Mouse (Mus musculus) frontal cortex, postnatal 14 days (tissue): Measurements from ENCODE around the gene Ms4a18.

Experiments
- DNase-seq, 2 experiments: peaks; one replicate each; pipeline ENCODE4 v3.0.0; 2022; ENCODE audit warnings: low spot score in 2 of 2

Gene Ms4a18

DNA sequence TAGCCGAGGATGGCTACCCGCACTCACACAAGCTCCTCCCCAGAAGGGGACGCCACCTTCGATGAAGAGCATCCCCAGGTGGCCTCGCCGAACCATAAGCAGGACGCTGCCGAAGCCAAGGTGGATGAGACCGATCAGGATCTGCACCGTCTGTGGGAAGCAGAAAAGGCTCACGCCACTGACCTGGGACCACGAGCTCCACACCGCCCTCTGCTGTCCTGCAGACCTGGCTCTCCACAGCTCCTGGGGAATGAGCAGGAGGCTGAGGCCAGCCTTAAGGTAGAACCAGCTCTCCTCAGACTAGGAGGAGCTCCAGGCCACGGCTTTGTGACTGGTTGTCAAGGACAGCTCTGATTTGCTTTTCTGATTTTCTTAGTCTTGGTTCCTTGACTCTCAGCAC, 34.7 kb downstream of the Ms4a18 start:
- DNase-seq, result no peak

DNA sequence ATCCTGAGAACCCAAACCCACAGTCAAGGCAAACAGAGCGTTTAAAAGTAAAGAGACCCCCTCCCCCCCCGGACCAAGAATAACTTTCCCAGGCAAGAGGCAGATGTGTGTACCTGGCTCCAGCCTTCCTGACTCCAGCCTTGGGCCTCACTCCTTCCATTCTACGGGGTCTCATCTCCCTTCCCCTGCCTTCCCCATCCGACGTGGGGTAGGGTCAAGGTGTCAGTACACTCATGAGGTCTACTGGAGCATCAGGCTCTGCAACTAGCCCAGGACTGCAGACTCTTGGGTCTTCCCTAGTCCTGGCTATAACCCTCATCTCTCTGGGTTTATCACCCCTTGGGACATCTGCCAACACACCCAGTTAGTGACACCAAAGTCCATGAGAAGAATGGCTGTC, 37.6 kb downstream of the Ms4a18 start:
- DNase-seq, result no peak

DNA sequence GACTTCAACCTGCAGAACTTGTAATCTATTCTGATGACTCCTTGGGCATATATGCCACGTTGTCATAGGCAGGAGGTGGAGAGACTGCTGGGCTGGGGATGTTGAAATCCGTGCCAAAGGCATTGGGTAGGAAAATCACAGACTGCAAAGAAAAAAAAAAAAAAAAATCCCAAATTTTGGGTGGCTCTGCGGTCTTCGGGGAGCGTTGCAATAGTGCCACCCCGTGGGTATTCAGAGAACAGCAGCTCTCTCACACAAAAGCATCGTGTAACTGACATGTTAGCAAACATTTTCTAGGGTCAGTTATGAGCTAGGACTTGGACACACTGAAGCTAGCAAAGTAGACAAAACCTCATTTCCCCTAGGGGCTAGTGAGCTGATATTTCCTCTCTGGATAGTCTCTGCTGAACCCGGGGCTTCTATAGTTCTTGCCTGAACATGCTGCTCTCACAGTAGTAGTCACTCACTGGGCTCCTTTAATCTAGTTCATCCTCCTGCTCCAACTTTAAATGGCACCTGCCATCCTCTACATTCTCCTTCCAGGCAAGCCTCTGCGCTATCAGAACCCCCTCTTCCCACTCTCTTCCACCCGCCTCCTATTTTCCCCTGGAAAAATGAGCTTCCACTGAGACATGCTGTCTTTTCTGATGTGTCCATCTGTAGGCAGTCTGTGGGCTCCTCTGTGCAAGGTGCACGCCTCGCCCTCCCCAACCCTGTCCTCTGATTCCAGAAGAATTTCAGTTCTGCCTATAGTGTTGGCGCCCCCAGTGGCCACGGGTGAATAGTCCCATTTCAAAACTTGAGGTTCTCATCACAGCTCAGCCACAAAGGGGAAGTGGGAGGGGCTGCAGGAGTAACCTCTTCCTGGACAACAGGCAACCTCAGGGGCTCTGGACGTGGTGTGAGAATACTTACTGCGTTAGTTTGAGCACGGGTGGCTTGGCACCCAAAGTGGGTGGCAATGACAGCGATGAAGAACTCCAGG, 38.4 kb downstream of the Ms4a18 start:
- peak; percentile 60 to 71 for DNase-seq

DNA sequence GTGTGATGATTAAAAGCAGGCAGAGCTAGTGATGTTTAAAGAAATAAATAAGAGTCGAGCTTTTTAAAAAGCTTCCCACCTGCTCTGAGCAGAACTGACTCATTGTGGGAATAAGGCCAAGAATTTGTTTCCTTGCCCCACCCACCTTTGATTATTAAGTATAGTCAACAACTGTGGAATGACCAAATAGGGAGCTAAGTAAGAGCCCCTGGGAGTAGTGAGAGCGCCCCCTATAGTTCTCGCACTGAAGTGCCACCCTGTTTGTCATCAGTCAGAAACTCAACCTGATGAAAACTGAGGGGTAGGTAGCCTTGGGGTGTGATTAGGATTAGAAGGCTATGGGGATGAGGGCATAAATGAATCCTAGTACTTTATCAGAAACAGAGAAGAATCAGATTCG, 41.5 kb downstream of the Ms4a18 start:
- DNase-seq, result no peak

DNA sequence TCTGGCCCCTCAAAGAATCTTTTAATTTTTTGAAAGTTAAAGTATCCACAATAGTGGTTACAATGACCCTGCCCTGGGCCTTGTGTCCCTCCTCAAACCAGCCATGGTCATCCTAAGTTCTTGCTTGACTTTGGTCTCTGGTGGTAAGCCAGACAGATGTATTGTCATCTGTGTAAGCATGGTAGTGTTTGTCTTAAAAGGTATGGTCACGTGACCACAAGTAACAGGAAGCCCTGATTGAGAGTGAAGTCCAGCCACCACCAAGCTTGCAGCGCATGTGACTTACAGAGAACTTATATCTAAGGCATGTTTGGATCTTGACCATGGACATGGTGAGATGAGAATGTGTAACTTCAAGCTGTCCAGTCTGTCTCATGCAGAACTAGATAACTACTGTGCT, 42.6 kb downstream of the Ms4a18 start:
- DNase-seq, result no peak

DNA sequence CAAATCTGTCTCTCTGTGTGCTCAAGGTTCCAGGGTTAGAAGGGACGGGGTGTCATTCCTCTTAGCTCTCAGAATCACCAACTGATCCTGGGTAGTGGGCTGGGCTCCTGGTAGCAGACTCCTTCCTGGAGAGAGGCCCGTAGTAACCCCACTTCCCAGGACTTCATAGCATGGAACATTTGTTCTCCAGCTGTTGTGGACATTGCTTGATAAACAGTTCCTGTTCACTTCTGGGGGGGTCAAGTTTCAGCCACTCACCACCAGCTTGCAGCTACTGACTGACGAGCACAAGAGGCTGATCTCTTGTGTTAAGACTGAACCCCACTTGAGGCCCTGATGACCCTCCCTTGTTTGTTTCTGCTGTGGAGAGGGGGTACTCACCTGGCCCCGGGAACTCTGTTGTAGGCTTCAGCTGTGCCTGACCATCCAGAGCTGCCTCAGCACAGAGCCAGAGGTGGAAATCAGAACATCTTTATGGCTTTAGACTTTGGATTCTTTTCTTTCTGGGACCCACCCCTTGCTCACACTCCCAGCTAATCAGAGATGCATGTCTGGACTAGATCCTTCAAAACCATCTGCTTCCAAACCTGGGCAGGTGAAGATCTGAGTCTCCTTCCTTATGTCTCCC, 43.5 kb downstream of the Ms4a18 start, which contains the start of gene Ms4a10:
Ms4a10 (minus strand) TSS at position 433 of the 628 bp plus-strand sequence.
- DNase-seq, result no peak

DNA sequence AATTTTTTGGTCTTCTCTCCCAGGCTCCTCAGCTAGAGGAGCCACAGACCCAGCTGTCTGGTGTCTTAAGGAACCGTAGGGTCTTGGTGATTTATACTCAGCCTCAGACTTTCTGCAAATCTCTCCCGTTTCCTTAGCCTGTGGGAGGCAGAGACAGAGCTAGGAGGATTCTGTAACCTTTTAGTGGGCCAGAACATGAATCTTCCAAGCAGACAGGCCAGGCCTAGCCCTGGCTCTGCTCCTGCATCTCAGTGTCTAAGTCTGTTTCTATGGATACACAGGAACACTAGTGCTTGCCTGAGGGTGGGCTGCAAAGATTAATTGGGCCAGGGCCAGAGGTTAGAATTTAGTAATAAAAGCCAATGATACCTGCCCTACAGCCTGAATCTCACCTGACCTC, 44.6 kb downstream of the Ms4a18 start:
- no peak for DNase-seq

DNA sequence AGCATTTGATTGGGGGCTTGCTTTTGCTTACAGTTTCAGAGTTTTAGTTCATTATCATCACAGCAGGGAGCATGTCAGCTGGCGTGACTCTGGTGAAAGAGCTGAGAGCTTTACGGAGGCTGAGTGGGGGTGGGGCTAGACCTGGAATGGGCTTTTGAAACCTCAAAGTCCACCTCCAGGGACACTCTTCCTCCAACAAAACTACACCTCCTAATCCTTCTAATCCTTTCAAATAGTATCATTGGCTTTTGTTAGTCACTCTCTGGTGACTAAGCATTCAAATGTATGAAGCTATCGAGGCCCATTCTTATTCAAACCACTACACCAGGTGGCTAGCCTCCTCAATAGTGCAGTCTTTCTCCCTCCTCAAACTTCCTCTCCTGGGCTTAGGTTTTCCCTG, 45.2 kb downstream of the Ms4a18 start:
- no peak for DNase-seq

DNA sequence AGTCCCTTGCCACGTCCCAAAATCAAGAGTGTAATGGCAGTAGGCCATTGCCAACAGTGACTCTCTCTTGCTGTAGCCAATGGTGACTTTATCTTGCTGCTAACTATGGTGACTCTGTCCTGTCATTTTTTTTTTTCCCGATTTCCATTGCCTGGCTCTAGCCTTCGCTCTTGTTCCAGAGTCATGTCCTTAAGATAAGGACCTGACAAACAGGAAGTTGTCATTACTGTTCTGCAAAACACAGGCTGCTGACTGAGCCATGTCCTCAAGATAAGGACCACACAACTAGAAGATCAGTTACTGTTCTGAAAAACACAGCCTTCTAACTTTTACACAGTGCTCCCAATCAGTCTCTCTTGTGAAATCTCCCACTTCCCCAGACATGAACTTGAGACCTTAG, 47.4 kb downstream of the Ms4a18 start:
- no peak for DNase-seq

DNA sequence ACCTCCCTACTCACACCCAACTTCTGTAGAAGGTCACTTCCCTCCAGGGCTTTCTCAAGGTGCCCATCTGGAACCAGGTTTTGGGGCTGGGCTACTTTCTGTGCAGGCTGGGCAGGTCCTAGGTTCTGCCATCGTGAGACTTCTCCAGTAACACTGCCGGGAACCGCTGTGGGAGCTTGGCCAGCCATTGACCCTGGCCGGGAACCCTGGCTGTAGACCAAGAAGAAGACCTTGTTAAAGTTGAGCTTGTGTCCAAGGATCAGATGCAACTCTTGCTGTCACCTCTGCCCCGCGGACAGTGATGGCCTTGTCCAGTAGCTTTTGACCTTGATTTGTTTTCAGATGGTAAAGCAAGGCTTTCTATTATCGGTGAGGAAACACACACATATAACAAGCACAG, 49.3 kb downstream of the Ms4a18 start:
- no peak for DNase-seq

DNA sequence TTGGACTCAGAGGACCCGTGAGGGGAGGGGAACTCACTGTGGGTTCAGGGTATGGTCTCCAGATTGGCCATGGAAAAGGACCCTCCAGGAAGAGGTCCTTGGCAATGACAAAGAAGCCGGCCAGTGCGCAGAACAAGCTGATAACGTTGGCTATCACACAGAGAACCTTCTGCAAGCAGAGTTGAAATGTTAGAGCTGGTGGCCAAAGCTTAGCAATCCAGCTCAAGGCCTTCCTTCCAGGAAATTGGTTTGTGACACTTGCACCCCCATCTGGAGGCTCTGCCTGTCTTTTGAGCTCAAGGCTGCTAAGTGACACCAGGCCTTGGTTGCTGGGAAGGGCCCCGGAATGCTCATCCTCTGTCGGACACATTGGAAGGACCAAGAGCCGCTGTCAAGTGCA, 52.1 kb downstream of the Ms4a18 start:
- DNase-seq, result no peak

DNA sequence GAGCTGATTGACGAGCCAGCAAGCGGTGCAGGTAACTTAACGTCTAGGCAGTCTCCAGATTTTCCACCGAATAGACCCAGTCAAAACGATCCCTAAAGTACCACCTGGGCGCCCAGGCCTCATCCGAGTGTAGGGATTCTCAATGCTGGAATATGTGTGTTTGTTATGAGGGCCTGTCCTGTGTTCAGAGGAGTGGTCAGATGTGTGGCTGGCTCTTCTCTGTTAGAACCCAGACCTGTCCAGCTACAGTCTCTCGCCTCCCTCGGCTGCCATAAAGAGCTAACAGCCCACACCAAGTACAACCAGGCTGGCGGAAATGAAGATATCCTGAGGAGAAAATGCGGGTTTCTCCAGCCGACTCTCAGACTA, 57.9 kb downstream of the Ms4a18 start:
- DNase-seq, result no peak

DNA sequence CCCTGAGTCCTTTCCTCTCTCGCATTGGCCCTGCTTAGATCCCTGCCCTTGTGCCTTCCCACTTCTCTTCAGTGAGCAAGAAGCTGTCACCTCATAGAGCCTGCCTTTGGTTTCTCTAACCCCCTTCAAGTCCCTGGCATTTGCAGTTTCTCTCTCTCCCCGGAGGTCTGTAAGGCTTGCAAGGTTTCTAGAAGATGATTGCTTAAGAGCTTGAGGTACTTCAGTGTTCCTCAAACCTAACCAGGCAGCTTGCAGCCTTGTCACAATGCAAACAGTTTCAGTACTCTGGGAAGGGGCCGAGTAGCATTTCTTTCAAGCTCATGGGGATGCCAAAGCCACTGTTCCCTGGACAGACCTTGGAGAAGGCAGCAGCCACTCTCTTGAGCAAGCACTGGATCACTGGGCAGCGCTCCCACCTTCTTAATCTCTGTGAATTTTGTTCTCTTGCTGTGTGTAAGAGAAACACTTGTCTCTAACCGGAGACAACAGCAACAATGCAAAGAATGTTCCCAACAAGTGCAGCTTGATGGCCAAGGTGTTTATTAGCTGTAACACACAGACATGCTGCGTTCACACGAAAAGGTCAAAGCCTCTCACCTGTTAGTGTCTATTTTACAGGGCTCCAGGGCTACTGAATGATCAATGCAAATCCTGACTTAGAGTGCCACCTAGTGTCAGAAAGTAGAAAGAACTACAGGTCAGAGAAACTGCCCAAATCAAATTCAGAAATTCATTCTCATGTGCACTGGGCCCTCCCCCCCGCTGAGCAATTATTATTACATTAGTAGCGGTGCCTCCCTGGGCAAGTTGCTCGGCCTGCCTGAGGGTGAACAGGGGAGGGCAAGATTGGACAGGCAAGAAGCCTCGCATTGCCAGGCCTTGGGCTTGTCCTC, 58.5 kb downstream of the Ms4a18 start:
- DNase-seq, result no peak

DNA sequence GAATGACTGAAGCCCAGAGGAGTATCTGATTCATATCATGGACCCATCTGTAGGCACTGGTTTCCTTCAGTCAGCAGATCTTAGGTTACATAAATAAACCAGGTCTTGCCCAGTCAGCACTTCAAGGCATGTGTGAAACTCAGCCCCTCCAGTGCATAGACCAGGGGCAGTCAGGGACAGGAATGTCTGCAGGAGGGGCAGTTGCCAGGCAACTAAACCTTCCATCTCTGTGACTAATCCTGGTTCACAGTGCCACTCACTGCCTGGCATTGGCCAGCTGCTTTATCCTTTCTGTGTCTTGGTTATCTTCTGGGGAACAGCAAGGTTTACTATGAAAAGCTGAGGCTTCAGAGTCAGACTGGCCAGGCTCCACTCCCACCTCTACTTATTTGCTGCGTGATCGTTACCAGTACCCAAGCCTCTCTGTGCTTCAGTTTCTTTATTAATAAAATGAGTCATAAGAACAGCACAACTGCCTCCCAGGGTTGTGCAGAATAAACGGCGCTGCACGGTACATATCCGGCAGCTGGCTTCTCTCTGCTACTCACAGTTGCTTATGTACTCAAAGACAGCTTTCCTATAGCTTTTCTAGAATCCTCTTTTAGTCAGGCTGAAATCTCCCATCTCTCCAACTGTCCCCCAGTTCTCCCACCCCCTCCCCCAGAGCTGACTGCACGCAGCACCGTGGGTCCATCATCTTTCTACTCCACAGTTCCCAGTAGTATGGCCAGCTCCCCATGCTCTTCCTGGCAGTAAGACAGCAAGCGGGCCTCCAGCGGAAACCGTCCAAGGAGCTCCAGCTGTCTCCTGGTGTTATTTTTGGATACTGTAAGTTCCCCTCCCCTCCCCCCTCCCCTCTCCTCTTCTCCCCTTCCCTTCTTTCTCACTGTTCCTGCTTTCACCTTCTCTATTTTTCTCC, 65.6 kb downstream of the Ms4a18 start:
- DNase-seq, result peak in 1 of 2 experiments; percentile 39

DNA sequence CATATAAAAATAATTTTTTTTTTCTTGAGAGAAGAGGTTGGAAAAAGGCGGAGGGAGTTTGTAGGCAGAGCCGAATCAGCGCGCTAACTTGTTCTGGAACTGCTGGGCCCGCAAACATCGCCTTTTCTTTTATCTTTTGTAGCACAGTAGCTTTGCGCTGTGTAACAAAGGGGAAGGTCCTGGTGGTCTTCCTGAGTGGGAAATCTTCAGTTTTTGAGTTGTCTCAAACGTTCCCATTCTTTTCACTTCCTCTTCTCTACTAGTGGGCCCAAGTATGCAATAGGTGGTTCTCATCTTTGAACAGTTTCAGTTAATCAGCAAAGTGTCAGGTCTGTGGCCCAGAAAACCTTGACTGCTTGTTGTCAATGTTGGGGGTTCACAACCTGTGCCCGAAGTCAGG, 68.3 kb downstream of the Ms4a18 start:
- DNase-seq, result no peak

DNA sequence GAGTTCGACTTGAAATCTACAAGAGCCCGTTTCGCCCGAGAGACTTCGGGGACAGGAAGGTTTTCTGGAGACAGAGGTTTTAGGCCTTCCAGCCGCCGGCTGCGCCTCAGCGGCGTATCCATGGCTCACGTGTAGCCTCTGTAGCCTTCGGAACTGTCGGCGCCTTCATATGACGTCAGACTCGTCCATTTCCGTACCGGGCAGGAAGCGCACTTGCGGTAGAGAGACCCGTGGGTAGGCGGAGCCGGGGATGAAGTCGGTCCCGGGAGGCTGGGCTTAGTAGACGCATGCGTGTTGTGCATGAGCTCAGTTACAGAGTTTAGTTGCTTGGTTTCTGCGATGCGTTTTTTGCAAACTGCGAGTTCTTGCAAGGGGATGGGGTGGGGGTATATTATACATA, 68.7 kb downstream of the Ms4a18 start, which contains the start of gene Ccdc86:
Ccdc86 (minus strand) TSS at position 155 of the 400 bp plus-strand sequence.
- DNase-seq, result peak; percentile 93

DNA sequence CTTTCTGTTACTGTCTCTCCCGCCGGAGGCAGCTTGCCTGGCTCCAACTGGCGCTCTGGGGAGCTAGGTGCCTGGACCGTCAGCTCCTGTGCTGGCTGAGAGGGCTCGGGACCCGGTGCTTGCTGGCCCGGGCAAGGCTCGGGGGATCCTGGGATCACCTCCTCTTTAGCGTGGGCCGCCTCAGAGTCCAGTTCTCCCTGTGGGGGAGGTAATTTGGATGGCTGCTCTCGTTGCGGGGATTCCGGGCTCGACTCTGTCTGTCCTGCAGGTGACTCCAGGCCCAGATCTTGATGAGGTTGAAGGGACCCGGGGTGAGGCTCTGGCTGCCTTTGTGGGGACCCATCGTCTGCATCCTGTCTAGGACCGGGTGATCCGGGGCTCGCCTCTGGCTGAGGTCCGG, 69.4 kb downstream of the Ms4a18 start:
- DNase-seq, result no peak

DNA sequence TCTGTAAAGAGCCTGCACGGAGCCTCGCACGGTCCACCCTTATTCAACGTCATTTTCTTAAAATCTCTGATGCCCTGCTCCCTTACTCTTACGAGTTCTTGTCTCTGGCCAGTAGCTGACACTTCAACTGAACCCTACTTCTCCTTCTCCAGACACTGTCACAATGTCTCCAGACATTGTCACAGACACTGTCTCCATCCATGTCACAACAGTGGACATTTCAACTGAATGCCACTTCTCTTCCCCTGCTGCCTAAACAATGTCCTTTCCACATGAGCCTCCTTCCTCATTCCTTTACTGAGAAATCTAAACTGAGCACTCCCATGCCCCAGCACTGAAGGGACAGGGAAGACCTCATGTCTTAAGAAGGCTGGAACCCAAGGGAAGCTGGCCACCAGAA, 70.6 kb downstream of the Ms4a18 start:
- no peak for DNase-seq
